Mouse (Mus musculus): Measurements from ENCODE around the gene Cnnm4.
A peak's percentile ranks its signal among the peaks of the same experiment; 100 is the strongest.

Gene Cnnm4

GRCm38 (mm10) chr1:36512089-36512965 is 40.9 kb downstream of the Cnnm4 start:
- peak; percentile 27; the same call in 1 of the 2 replicates for ATAC-seq (ENCODE audit: insufficient number of reproducible peaks, low FRiP score, low TSS enrichment)

DNA sequence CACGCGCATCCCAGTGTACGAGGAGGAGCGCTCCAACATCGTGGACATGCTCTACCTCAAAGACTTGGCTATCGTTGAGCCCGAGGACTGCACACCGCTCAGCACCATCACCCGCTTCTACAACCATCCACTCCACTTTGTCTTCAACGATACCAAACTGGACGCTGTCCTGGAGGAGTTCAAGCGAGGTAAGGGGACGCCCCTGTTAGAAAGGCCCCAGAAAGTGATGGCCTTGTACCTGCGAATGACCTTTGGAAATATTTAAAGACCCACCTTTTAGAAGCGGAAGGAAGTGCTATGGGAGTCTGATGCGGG is 41.5 kb downstream of the Cnnm4 start:
- no peak for ATAC-seq (ENCODE audit: insufficient number of reproducible peaks, low FRiP score, low TSS enrichment)

GRCm38 (mm10) chr1:36513310-36513709 is 41.9 kb downstream of the Cnnm4 start:
- ATAC-seq (ENCODE audit: insufficient number of reproducible peaks, low FRiP score, low TSS enrichment): no peak

DNA sequence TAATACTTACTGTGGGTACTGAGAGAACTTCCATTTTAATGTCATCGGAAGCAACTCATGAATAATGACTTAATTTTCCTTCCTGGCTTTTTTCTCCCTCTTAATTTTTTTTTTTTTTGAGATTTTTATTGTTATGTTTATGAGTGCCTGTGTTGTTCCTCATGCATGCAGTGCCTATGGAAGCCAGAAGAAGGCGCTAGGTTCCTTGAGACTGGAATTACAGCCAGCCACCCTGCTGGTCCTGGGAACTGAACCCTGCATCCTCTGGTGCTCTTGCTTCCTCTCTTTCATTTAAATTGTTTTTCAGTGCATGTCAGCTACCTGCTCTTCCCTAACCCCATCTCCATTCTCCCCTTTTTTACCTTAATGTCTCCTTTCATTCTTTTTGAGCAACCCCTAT is 42.3 kb downstream of the Cnnm4 start:
- no peak for ATAC-seq (ENCODE audit: insufficient number of reproducible peaks, low FRiP score, low TSS enrichment)

DNA sequence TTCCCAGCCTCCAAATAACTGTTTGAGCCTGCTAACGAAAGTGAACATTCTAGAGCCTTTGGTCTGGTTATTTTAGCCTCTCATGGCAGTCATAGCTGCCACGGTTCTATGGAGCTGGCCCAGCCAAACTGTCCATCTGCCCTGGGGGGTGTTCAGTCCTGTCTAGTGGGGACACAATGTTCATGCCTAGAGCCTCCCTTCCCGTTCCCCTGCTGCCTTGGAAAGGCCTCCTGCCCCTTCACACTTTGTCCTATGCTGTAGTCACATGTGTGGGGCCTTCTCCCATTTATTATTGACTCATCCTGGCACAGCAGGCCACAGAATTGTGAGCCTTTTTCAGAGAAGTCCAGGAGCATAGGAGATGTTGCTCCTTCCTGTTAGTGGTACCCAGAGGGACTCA is 46.8 kb downstream of the Cnnm4 start:
- peak; percentile 18; the same call in 1 of the 2 replicates for ATAC-seq (ENCODE audit: insufficient number of reproducible peaks, low FRiP score, low TSS enrichment)

GRCm38 (mm10) chr1:36519626-36520025 is 48.2 kb downstream of the Cnnm4 start:
- no peak for ATAC-seq (ENCODE audit: insufficient number of reproducible peaks, low FRiP score, low TSS enrichment)

- no peak for ATAC-seq (ENCODE audit: insufficient number of reproducible peaks, low FRiP score, low TSS enrichment)
Measured at GRCm38 (mm10) chr1:36522210-36522609, 50.8 kb downstream of the Cnnm4 start.

GRCm38 (mm10) chr1:36523332-36524013 is 52.1 kb downstream of the Cnnm4 start:
- ATAC-seq (ENCODE audit: insufficient number of reproducible peaks, low FRiP score, low TSS enrichment): no peak

DNA sequence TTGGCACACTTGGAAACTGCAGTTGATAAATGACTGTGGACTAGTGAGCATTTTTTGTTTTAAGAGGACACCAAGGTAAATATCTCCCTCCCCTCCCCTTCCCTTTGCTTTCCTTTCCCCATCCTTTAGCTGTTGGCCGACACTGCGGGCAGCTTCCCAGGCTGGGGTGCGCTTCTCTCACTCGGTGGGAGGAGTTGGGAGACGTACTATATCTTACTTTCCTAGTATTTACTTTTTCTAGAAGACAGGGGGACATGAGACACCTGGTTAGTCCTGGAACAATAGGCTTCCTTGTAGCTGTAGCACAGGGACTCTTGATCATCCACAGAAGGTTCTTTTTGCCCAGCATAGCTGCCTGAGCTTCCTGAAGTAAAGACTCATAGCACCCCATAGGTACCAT is 52.6 kb downstream of the Cnnm4 start:
- ATAC-seq (ENCODE audit: insufficient number of reproducible peaks, low FRiP score, low TSS enrichment): no peak

GRCm38 (mm10) chr1:36525774-36526173 is 54.4 kb downstream of the Cnnm4 start:
- ATAC-seq (ENCODE audit: insufficient number of reproducible peaks, low FRiP score, low TSS enrichment): no peak

- no peak for ATAC-seq (ENCODE audit: insufficient number of reproducible peaks, low FRiP score, low TSS enrichment)
Measured at GRCm38 (mm10) chr1:36526903-36527302, 55.5 kb downstream of the Cnnm4 start.

DNA sequence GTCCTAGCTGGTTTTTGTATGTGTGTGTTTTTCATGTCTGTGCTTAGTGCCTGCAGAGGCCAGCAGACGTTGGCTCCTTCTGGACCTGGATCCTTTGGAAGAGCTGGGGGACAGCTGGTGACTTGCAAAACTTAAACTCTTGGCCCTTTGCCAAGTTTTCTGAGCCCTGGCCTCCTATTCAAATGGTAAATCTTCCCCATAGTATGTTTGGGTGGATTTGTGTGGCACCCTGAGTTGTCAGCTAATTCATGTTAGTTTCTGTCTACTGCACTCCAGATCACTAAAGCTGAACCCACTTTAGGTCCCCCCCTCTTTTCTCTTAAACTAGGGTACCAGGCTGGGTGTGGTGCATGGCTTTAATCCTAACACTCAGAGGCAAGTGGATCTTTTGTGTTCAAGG is 56.9 kb downstream of the Cnnm4 start:
- no peak for ATAC-seq (ENCODE audit: insufficient number of reproducible peaks, low FRiP score, low TSS enrichment)

- no peak for ATAC-seq (ENCODE audit: insufficient number of reproducible peaks, low FRiP score, low TSS enrichment)
Measured at GRCm38 (mm10) chr1:36529274-36529673, 57.9 kb downstream of the Cnnm4 start.

DNA sequence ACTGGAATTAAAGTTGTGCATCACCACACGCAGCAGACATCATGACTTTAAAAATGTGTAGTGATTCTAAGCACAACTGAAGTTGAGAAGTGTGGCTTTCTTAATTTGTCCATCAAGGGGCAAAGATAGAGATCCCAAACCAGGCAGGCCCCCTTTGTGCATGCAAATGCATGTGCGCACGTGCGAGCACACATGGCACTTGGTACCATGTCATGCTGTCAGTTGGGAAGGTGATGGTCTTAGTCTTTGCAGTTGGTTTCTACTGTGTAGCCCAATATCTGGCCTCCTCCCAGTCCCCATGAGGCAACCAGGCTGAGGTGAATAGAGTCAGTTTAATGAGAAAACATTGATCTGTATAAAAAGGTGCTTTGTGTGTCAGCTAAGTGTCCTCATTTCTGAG is 58.5 kb downstream of the Cnnm4 start:
- ATAC-seq (ENCODE audit: insufficient number of reproducible peaks, low FRiP score, low TSS enrichment): no peak

- no peak for ATAC-seq (ENCODE audit: insufficient number of reproducible peaks, low FRiP score, low TSS enrichment)
Measured at GRCm38 (mm10) chr1:36530485-36530884, 59.1 kb downstream of the Cnnm4 start.

- no peak for ATAC-seq (ENCODE audit: insufficient number of reproducible peaks, low FRiP score, low TSS enrichment)
Measured at GRCm38 (mm10) chr1:36530962-36531361, 59.5 kb downstream of the Cnnm4 start.

- ATAC-seq (ENCODE audit: insufficient number of reproducible peaks, low FRiP score, low TSS enrichment): no peak
Measured at GRCm38 (mm10) chr1:36531461-36531860, 60.0 kb downstream of the Cnnm4 start.

DNA sequence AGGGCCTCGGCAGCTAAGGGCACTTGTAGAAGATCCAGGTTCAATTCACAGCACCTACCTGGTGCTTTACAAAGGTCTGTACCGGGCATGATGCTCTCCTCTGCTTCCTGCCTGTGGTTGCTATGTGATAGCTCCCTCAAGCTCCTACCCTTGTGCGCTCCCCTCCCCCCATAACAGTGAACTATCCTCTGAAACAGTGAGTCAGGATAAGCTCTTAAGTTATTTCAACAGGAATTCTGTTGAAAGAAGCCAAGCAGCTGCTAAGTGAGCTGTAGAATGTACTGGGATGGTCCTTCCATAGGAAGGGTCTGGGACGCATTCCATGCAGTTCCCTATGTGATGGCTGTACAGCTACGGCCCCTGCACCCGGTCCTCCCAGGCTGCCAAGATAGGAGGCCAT is 62.1 kb downstream of the Cnnm4 start:
- no peak for ATAC-seq (ENCODE audit: insufficient number of reproducible peaks, low FRiP score, low TSS enrichment)

DNA sequence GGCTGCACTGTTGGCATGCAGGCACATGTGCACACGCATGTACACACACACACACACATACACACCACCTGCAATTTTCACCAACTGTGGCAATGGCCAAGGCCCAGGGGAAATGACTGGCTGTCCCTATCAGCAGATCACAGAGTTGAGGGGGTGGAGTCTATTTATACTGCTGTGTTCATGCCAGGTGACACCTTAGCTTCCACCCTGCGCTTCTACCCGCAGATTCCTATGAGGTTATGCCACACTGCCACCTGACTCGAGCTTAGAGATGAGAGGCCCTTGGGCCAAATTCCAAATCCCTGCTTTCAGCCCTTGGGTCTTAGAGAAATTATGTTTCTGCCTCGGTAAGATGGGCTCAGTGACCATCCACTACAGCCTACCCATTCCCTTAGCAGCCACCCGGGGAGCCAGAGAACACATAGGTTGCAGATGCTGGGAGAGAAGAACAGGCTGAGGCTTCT is 63.2 kb downstream of the Cnnm4 start:
- no peak for ATAC-seq (ENCODE audit: insufficient number of reproducible peaks, low FRiP score, low TSS enrichment)

DNA sequence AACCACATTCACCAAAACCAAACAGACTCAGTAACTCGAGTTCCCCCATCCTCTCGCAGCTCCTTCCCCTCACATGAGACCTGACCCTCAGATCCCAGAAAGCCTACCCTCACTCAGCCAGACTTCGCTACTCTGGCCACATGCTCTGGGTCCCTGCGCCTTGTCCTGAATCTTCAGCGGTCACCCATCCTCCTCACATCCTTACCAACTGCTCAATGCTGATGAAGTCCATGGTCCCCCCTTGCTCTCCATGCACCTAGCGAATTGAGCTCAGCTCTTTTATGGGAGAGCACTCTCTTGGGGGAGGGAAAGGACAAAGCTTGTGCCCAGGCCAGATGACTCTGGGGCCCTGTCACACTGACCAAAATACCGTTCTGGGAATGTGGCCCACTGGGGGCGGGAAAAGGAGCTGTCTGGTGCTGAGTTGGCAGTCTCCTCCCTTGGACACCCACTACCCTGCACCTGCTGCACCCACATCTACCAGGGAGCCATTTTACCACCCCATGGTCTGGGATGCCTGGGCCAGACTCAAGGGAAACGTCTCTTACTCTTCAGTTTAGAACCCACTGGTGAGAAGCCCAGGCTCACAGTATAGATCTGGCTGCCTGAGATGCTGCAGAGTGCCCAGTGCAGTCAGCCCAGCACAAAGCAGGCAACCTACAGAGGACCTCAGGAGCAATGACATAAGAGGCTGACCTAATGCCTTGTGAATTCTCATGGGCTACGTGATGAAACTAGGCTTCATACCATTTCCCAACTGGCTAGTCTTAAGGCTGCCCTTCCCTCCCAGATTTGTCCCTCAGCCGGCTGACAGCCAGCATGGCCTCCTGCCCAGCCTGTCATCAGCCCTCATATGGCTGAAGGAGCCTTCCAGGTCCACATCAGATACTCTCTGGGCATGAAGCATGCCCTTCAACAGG is 64.3 kb downstream of the Cnnm4 start:
- peak; percentile 38 for ATAC-seq (ENCODE audit: insufficient number of reproducible peaks, low FRiP score, low TSS enrichment)

GRCm38 (mm10) chr1:36536397-36536728 is 64.9 kb downstream of the Cnnm4 start:
- ATAC-seq (ENCODE audit: insufficient number of reproducible peaks, low FRiP score, low TSS enrichment): no peak
